Mouse (Mus musculus) testis, adult 2 months (tissue): Measurements from ENCODE around the gene Tars2. TPM values are rescaled to one million over a fixed set of nuclear protein-coding genes. Genes with fewer than 3 reads are reported as not detected.

Source experiments
- H3K27ac ChIP-seq: fragments of 200-500 bp; 2 replicates; pipeline ENCODE4 v1.5.1; 2012; ENCODE audit warnings: low read depth, low read length; ENCODE audit not compliant: control insufficient read depth, insufficient read depth
- H3K27me3 ChIP-seq: fragments of 200-500 bp; 2 replicates; pipeline ENCODE4 v1.6.1; 2012; ENCODE audit warnings: mild to moderate bottlenecking, low read length, moderate library complexity; ENCODE audit not compliant: control insufficient read depth, insufficient read depth
- H3K36me3 ChIP-seq: fragments of 200-500 bp; 2 replicates; pipeline ENCODE4 v1.6.1; 2012; ENCODE audit warnings: mild to moderate bottlenecking, low read length; ENCODE audit not compliant: control insufficient read depth, insufficient read depth
- H3K4me1 ChIP-seq: fragments of 200-500 bp; 2 replicates; pipeline ENCODE4 v1.6.1; 2012; ENCODE audit warnings: low read length; ENCODE audit not compliant: control insufficient read depth, insufficient read depth
- H3K4me3 ChIP-seq: fragments of 200-500 bp; 2 replicates; pipeline ENCODE4 v1.5.1; 2012; ENCODE audit warnings: low read depth, mild to moderate bottlenecking, low read length, moderate library complexity, mixed read lengths; ENCODE audit not compliant: control insufficient read depth
- CTCF ChIP-seq: fragments of 200-500 bp; IDR thresholded peaks from 2 replicates; pipeline ENCODE4 v1.5.1; 2012; ENCODE audit warnings: low read depth, mild to moderate bottlenecking, inconsistent platforms, low read length, moderate library complexity; ENCODE audit not compliant: control insufficient read depth, insufficient read depth, insufficient replicate concordance
- POLR2A ChIP-seq: fragments of 200-500 bp; IDR thresholded peaks from 2 replicates; pipeline ENCODE4 v1.6.1; 2012; ENCODE audit warnings: low read depth, mild to moderate bottlenecking, inconsistent platforms, low read length, moderate library complexity; ENCODE audit not compliant: control insufficient read depth
- polyA plus RNA-seq: library from polyadenylated mRNA; depleted of rRNA; stranded (reverse); fragments of >200 nt; gene quantifications from 2 replicates; pipeline ENCODE4 v1.2.3, GENCODE M21; 2012

Gene Tars2
- polyA plus RNA-seq, 1 experiment = 25.7 TPM

DNA sequence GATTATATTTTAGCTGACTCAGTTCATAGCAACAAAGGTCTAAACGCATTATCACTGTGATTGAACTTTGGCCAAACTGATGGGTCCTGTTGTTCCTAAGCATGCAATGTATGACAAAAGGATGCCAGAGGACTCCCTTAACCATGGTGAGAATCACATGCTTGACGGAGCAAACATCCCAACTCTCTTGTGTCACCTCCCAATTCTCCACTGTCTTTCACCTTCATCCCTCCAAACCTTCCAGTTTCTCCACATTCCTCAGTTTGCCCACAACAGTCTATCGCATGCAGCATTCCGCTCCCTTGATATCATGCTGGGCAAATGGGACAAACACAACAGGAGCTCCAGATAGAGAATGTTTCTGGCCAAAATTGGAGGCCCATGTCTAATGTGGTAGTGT lies 25.5 kb upstream of the Tars2 start:
- Histone ChIP-seq H3K27ac (no peak overlapping the region), H3K4me1 (no peaks in the 10 kb centered on the region), H3K4me3 (no peak overlapping the region), H3K36me3 (peaks cover 4% of the 10 kb centered on the region), H3K27me3 (no peaks in the 10 kb centered on the region)
- TF ChIP-seq POLR2A (no peak), CTCF (no peak)

GRCm38 (mm10) chr3:95771985-95772384 lies 12.0 kb upstream of the Tars2 start:
- peaks cover 4% of the 10 kb centered on the region for H3K36me3 ChIP-seq

DNA sequence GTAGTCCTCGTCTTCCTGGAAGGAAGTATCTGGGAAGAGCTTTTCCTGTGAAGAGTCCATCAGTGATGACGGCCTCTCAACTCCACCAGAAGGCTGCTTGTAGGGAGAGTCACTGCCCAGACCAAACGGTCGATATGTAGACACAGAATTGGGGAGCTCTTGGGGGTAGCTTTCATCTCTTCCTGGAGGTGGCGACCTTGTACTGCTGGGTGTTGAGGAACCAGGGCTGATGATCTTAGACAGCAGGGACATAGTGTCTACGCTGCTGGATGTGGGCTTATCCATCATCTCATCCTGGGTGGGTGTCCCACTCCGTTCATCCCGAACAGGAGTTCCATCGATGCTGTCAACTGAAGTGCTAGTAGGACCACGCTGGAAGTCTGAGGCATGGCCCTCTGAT lies 5.5 kb upstream of the Tars2 start:
- Histone ChIP-seq H3K36me3 (no peaks in the 10 kb centered on the region), H3K27me3 (no peaks in the 10 kb centered on the region), H3K4me1 (no peaks in the 10 kb centered on the region), H3K4me3 (no peak overlapping the region), H3K27ac (no peak overlapping the region)
- no peak for TF ChIP-seq POLR2A
- TF ChIP-seq CTCF = no peak

More at GRCm38 (mm10) chr3:95771985-95772384, 12.0 kb upstream of the Tars2 start:
- Histone ChIP-seq H3K27ac (no peak overlapping the region), H3K27me3 (no peaks in the 10 kb centered on the region), H3K4me1 (no peaks in the 10 kb centered on the region), H3K4me3 (no peak overlapping the region)
- TF ChIP-seq CTCF (no peak), POLR2A (no peak)

GRCm38 (mm10) chr3:95763811-95764210 lies 3.8 kb upstream of the Tars2 start:
- H3K36me3 ChIP-seq = no peaks in the 10 kb centered on the region
- TF ChIP-seq CTCF (no peak), POLR2A (no peak)
- no peak overlapping the region for H3K4me3 ChIP-seq
- H3K4me1 ChIP-seq = no peaks in the 10 kb centered on the region
- no peaks in the 10 kb centered on the region for H3K27me3 ChIP-seq
- no peak overlapping the region for H3K27ac ChIP-seq

DNA sequence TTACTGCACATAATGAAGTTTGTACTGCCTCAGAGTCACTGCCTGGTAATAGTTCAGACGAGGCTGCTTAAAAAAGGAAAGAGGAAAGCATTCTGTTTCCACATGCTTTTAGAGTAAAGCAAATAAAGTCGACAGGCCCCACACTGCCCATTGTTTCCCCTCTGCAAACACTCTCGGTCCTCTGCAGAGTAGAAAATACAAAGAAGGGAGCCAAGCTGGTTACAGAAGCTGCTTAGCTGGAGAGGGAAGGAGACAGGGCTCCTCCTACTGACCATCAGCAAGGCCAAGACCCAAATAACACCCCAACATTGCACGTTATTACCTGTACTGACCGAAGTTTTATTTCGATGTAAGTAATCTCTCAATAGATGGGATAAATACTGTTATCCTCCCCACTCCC lies 3.0 kb upstream of the Tars2 start:
- H3K27ac ChIP-seq = no peak overlapping the region
- no peaks in the 10 kb centered on the region for H3K4me1 ChIP-seq
- TF ChIP-seq POLR2A (no peak), CTCF (no peak)
- no peak overlapping the region for H3K4me3 ChIP-seq
- no peaks in the 10 kb centered on the region for H3K36me3 ChIP-seq
- H3K27me3 ChIP-seq = no peaks in the 10 kb centered on the region

DNA sequence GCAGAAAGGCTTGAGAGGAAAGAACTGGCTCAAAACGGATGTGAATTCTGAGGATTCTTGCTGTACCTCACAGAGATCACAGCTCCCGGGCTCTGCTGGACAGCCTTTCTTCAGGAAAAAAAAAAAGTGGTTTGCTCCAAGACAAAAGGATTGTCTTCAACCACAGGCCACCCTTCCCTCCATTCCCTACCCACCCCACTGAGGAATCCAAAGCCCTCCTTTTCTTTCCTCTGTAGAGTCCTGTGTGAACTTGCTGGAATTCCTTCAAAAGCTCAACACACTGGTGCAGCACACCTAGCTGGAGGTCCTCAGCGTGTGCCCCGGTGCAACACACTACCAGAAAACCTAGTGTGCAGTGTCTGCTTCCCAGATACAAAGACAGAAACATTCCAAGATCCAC lies 1.8 kb upstream of the Tars2 start:
- no peaks in the 10 kb centered on the region for H3K27me3 ChIP-seq
- H3K4me3 ChIP-seq = no peak overlapping the region
- H3K4me1 ChIP-seq = no peaks in the 10 kb centered on the region
- TF ChIP-seq POLR2A = no peak
- no peak overlapping the region for H3K27ac ChIP-seq
- H3K36me3 ChIP-seq = no peaks in the 10 kb centered on the region

DNA sequence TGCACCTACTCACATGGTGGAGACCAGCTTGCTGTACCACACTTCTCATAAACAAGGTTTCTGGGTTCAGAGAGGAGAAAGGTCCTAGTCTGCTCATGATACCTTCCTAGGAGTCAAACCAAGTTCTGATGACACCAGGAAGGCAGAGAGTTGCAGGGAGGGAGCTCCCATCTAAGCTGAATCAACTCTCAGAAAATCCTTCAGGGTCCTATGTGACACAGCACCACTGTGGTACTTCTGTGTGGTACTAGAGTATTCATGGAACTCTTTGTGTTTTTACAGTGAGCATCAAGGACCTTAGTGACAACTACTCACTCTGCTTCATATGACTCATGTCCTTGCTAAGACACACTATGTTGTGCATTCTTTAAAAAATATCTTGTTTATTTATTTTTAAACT lies 650 bp upstream of the Tars2 start:
- TF ChIP-seq CTCF (no peak), POLR2A (no peak)
- no peaks in the 10 kb centered on the region for H3K27me3 ChIP-seq
- H3K4me1 ChIP-seq = no peaks in the 10 kb centered on the region
- no peaks in the 10 kb centered on the region for H3K36me3 ChIP-seq
- no peak overlapping the region for H3K4me3 ChIP-seq
- H3K27ac ChIP-seq = no peak overlapping the region
